Mouse (Mus musculus) CH12.LX (cell line): ENCODE results near the gene Slf1.

ENCODE experiments used
- KAT2A ChIP-seq: IDR thresholded peaks from 2 replicates; pipeline ENCODE4 v1.6.1; 2012; ENCODE audit warnings: low read length, improper control_type of control experiment, inconsistent platforms; ENCODE audit not compliant: insufficient replicate concordance
- NELFE ChIP-seq: IDR thresholded peaks from 2 replicates; pipeline ENCODE4 v1.6.1; 2011; ENCODE audit warnings: low read depth, low read length, improper control_type of control experiment
- POLR2A ChIP-seq: IDR thresholded peaks from 2 replicates; pipeline ENCODE4 v1.6.1; 2011; ENCODE audit warnings: low read depth, mild to moderate bottlenecking, improper control_type of control experiment, low read length
- RAD21 ChIP-seq: IDR thresholded peaks from 2 replicates; pipeline ENCODE4 v1.6.1; 2011; ENCODE audit warnings: low read depth, mild to moderate bottlenecking, low read length, improper control_type of control experiment, moderate library complexity
- USF1 ChIP-seq: IDR thresholded peaks from 2 replicates; pipeline ENCODE4 v1.6.1; 2014; ENCODE audit warnings: low read depth, mild to moderate bottlenecking, inconsistent platforms, low read length, improper control_type of control experiment

- TF ChIP-seq NELFE (no peak), POLR2A (no peak), USF1 (no peak), RAD21 (no peak), KAT2A (no peak)
Observed at GRCm38 (mm10) chr13:77049736-77050135, 85.5 kb downstream of the Slf1 start.
